Mouse (Mus musculus): Measurements from ENCODE around the gene Trmt5. TPM values are rescaled to one million over a fixed set of nuclear protein-coding genes. Genes with fewer than 3 reads are reported as not detected.

Gene Trmt5
- total and polyA plus RNA-seq, 3 experiments: 21.9 to 51.3 (median 40.5) TPM

GRCm38 (mm10) chr12:73269531-73269930, 17.0 kb downstream of the Trmt5 start:
- peaks cover 0 to 6% of the 10 kb centered on the region in 2 experiments; a peak in 2 of 4 replicates for H3K4me1 ChIP-seq (ENCODE audit: control insufficient read depth in 1 of 2, insufficient read depth in 2 of 2)
- H3K4me3 ChIP-seq (replicated peaks in 1 of 3; ENCODE audit: low read depth in 2 of 3, low read length in 2 of 3, poor library complexity in 1 of 3): no peak overlapping the region
- no peak for DNase-seq (ENCODE audit: extremely low read depth)
- no peaks in the 10 kb centered on the region for H3K79me2 ChIP-seq (replicated peaks; ENCODE audit: control insufficient read depth, extremely low read depth, insufficient read depth, poor library complexity, severe bottlenecking)
- in situ Hi-C loops (cut with MboI; ENCODE audit: low pct_ligation_motif_present, low pct_unique_long_range_greater_than_20kb, low sequenced_read_pairs) (no loop called here), dilution Hi-C loops (cut with MboI; ENCODE audit: extremely low pct_ligation_motif_present, extremely low pct_unique_long_range_greater_than_20kb, low sequenced_read_pairs) (no loop called here)
- no peak overlapping the region for H3K27ac ChIP-seq (ENCODE audit: insufficient read depth, low read depth)
- no peak overlapping the region for H3K9ac ChIP-seq (ENCODE audit: insufficient read depth, low read depth)
- no peaks in the 10 kb centered on the region for H3K27me3 ChIP-seq (replicated peaks)
- no peaks in the 10 kb centered on the region for H3K9me3 ChIP-seq (replicated peaks; ENCODE audit: low read length)
- peaks cover 0 to 38% of the 10 kb centered on the region in 2 experiments for H3K36me3 ChIP-seq (replicated peaks in 1 of 2; ENCODE audit: control insufficient read depth in 1 of 2, insufficient read depth in 1 of 2, low read length in 1 of 2)
- H3K4me2 ChIP-seq (ENCODE audit: insufficient read depth, low read depth, poor library complexity, severe bottlenecking): no peak overlapping the region
- TF ChIP-seq RAD21 (IDR thresholded peaks at IDR 0.05; ENCODE audit: low read depth, low read length) (no peak), JUND (conservative IDR thresholded peaks at IDR 0.05; ENCODE audit: low read depth, low read length) (no peak), MAZ (IDR thresholded peaks at IDR 0.05; ENCODE audit: low read depth, low read length) (no peak), PAX5 (IDR thresholded peaks at IDR 0.05; ENCODE audit: low read length) (no peak), MXI1 (IDR thresholded peaks at IDR 0.05; ENCODE audit: low read depth, low read length) (no peak), GABPA (IDR thresholded peaks at IDR 0.05; ENCODE audit: insufficient replicate concordance, low read depth, low read length) (no peak), UBTF (IDR thresholded peaks at IDR 0.05; ENCODE audit: low read depth, low read length) (no peak), KAT2A (IDR thresholded peaks at IDR 0.05; ENCODE audit: insufficient replicate concordance, low read length) (no peak), E2F4 (IDR thresholded peaks at IDR 0.05; ENCODE audit: insufficient replicate concordance, low read depth, low read length) (no peak), CHD2 (IDR thresholded peaks at IDR 0.05; ENCODE audit: low read length) (no peak), CTCF (conservative IDR thresholded peaks at IDR 0.05 in 1 of 2, IDR thresholded peaks at IDR 0.05 in 1 of 2; ENCODE audit: low read depth in 2 of 2, low read length in 2 of 2) (no peak), SMC3 (IDR thresholded peaks at IDR 0.05; ENCODE audit: low read depth, low read length) (no peak), RCOR1 (conservative IDR thresholded peaks at IDR 0.05; ENCODE audit: low read depth, low read length) (no peak), ZC3H11A (IDR thresholded peaks at IDR 0.05; ENCODE audit: low read depth, low read length) (no peak), SIN3A (IDR thresholded peaks at IDR 0.05; ENCODE audit: low read length) (no peak), POLR2AphosphoS2 (IDR thresholded peaks at IDR 0.05; ENCODE audit: low read depth, low read length) (no peak), NRF1 (IDR thresholded peaks at IDR 0.05; ENCODE audit: low read depth, low read length) (no peak), USF2 (conservative IDR thresholded peaks at IDR 0.05; ENCODE audit: low read depth, low read length) (no peak), BHLHE40 (IDR thresholded peaks at IDR 0.05; ENCODE audit: low read depth, low read length) (no peak), IRF4 (IDR thresholded peaks at IDR 0.05; ENCODE audit: low read depth, low read length) (no peak)

DNA sequence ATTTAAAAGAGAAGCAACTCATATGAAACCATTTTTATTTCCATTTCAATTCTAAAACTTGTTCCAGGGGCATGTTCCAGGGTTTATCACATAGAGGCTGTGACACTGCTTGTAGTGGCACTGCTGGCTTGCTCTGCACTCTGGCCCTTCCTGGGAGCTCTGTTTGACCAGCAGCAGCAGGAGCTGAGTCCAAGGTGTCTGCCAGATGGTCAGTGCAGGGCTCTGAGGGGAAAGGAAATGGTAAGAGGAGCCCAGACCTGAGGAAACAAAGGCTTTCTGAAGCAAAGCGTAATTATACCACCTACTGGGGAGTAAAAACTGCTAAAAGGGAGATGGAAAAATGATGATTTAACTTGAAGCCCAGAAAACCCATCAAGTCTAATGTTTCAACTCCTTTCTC, 18.0 kb downstream of the Trmt5 start:
- Histone ChIP-seq H3K4me3 (replicated peaks in 1 of 3; ENCODE audit: low read depth in 2 of 3, low read length in 2 of 3, poor library complexity in 1 of 3) (no peak overlapping the region), H3K27ac (ENCODE audit: insufficient read depth, low read depth) (no peak overlapping the region), H3K9ac (ENCODE audit: insufficient read depth, low read depth) (no peak overlapping the region), H3K9me3 (replicated peaks; ENCODE audit: low read length) (no peaks in the 10 kb centered on the region), H3K36me3 (replicated peaks in 1 of 2; ENCODE audit: control insufficient read depth in 1 of 2, insufficient read depth in 1 of 2, low read length in 1 of 2) (peaks cover 0 to 28% of the 10 kb centered on the region in 2 experiments), H3K27me3 (replicated peaks) (no peaks in the 10 kb centered on the region), H3K79me2 (replicated peaks; ENCODE audit: control insufficient read depth, extremely low read depth, insufficient read depth, poor library complexity, severe bottlenecking) (no peaks in the 10 kb centered on the region), H3K4me2 (ENCODE audit: insufficient read depth, low read depth, poor library complexity, severe bottlenecking) (no peak overlapping the region), H3K4me1 (ENCODE audit: control insufficient read depth in 1 of 2, insufficient read depth in 2 of 2) (peaks cover 0 to 6% of the 10 kb centered on the region in 2 experiments; a peak in 2 of 4 replicates)
- dilution Hi-C loops (cut with MboI; ENCODE audit: extremely low pct_ligation_motif_present, extremely low pct_unique_long_range_greater_than_20kb, low sequenced_read_pairs): no loop called here
- no peak for DNase-seq (ENCODE audit: extremely low read depth)
- in situ Hi-C loops (cut with MboI; ENCODE audit: low pct_ligation_motif_present, low pct_unique_long_range_greater_than_20kb, low sequenced_read_pairs): no loop called here
- TF ChIP-seq ZNF384 (IDR thresholded peaks at IDR 0.05; ENCODE audit: low read depth, low read length): no peak
- peak; percentile 7 for TF ChIP-seq RAD21 (IDR thresholded peaks at IDR 0.05; ENCODE audit: low read depth, low read length)
